Mouse (Mus musculus) myocyte (in vitro differentiated cells): ENCODE data around the gene Twf2. TPM values are rescaled to one million over a fixed set of nuclear protein-coding genes. Genes with fewer than 3 reads are reported as not detected.

ENCODE experiments used
- H3K27me3 ChIP-seq: one replicate; pipeline ENCODE4 v1.6.1; 2011; ENCODE audit not compliant: control insufficient read depth, insufficient read depth, insufficient read length
- H3K36me3 ChIP-seq: one replicate; pipeline ENCODE4 v1.6.1; 2011; ENCODE audit not compliant: control insufficient read depth, insufficient read depth
- H3K4me2 ChIP-seq: one replicate; pipeline ENCODE4 v1.6.1; 2011; ENCODE audit warnings: low read depth, control low read depth
- H3K4me3 ChIP-seq: one replicate; pipeline ENCODE4 v1.5.1; 2011; ENCODE audit warnings: mild to moderate bottlenecking, control low read depth, moderate library complexity
- H3K79me2 ChIP-seq: one replicate; pipeline ENCODE4 v1.6.1; 2011; ENCODE audit not compliant: control insufficient read depth, insufficient read depth
- H3ac ChIP-seq: one replicate; pipeline ENCODE4 v1.6.1; 2011; ENCODE audit not compliant: control insufficient read depth, insufficient read length
- CEBPB ChIP-seq: IDR thresholded peaks from 2 replicates; pipeline ENCODE4 v1.6.1; 2011; ENCODE audit warnings: mild to moderate bottlenecking, moderate library complexity; ENCODE audit not compliant: poor library complexity, insufficient read depth, severe bottlenecking
- E2F4 ChIP-seq: IDR thresholded peaks from one replicate; pipeline ENCODE4 v1.6.1; 2011; ENCODE audit warnings: mild to moderate bottlenecking, control low read depth, moderate library complexity; ENCODE audit not compliant: insufficient read depth
- MAX ChIP-seq: IDR thresholded peaks from one replicate; pipeline ENCODE4 v1.6.1; 2011; ENCODE audit warnings: low read depth, mild to moderate bottlenecking, control low read depth
- MYOD1 ChIP-seq, 3 experiments: IDR thresholded peaks; one replicate each; pipeline ENCODE4 v1.6.1; 2011; ENCODE audit warnings: control low read depth in 2 of 3, low read depth in 2 of 3, mild to moderate bottlenecking in 2 of 3, moderate library complexity in 1 of 3; ENCODE audit not compliant: insufficient read length in 2 of 3, control insufficient read depth in 1 of 3
- MYOG ChIP-seq, 3 experiments: IDR thresholded peaks; one replicate each; pipeline ENCODE4 v1.6.1; 2011; ENCODE audit warnings: control low read depth in 2 of 3, low read depth in 2 of 3, mild to moderate bottlenecking in 2 of 3; ENCODE audit not compliant: insufficient read length in 2 of 3, control insufficient read depth in 1 of 3, insufficient read depth in 1 of 3
- POLR2A ChIP-seq: IDR thresholded peaks from one replicate; pipeline ENCODE4 v1.6.1; 2011; ENCODE audit warnings: low read depth, mild to moderate bottlenecking, control low read depth, moderate library complexity; ENCODE audit not compliant: insufficient read length
- POLR2AphosphoS2 ChIP-seq: IDR thresholded peaks from one replicate; pipeline ENCODE4 v1.6.1; 2011; ENCODE audit warnings: low read depth, control low read depth; ENCODE audit not compliant: insufficient read length
- REST ChIP-seq: IDR thresholded peaks from one replicate; pipeline ENCODE4 v1.6.1; 2011; ENCODE audit warnings: mild to moderate bottlenecking, control low read depth, moderate library complexity; ENCODE audit not compliant: insufficient read depth, insufficient read length
- SRF ChIP-seq: IDR thresholded peaks from one replicate; pipeline ENCODE4 v1.6.1; 2011; ENCODE audit warnings: low read depth; ENCODE audit not compliant: control insufficient read depth, insufficient read length
- TCF12 ChIP-seq: IDR thresholded peaks from one replicate; pipeline ENCODE4 v1.6.1; 2011; ENCODE audit warnings: mild to moderate bottlenecking, control low read depth; ENCODE audit not compliant: poor library complexity, insufficient read depth, severe bottlenecking
- TCF3 ChIP-seq: IDR thresholded peaks from one replicate; pipeline ENCODE4 v1.6.1; 2011; ENCODE audit warnings: low read depth, control low read depth; ENCODE audit not compliant: insufficient read length
- USF1 ChIP-seq: IDR thresholded peaks from one replicate; pipeline ENCODE4 v1.6.1; 2011; ENCODE audit warnings: low read depth, mild to moderate bottlenecking, control low read depth, moderate library complexity
- polyA plus RNA-seq: library from polyadenylated mRNA; unstranded; fragments of >200 nt; fragmentation: generic; extraction: Trizol; gene quantifications from one replicate; pipeline ENCODE4 v1.2.1, GENCODE M21; 2012; ENCODE audit warnings: missing spikeins

The Twf2 gene
- polyA plus RNA-seq, 1 experiment = 103 TPM

- peaks cover 4% of the 10 kb centered on the region for H3K36me3 ChIP-seq
- no peak for TF ChIP-seq SRF
- TF ChIP-seq REST = no peak
- no peak for TF ChIP-seq CEBPB
- no peak for TF ChIP-seq POLR2A
- TF ChIP-seq POLR2AphosphoS2 = no peak
- TF ChIP-seq E2F4 = no peak
- TF ChIP-seq TCF3 = no peak
- H3K27me3 ChIP-seq = no peaks in the 10 kb centered on the region
- H3ac ChIP-seq = peak overlapping the region; percentile 97
- peaks cover 56% of the 10 kb centered on the region for H3K79me2 ChIP-seq
- H3K4me3 ChIP-seq = peak overlapping the region; percentile 95
- peak overlapping the region; percentile 80 for H3K4me2 ChIP-seq
Observed at GRCm38 (mm10) chr9:106171346-106172158, 31.4 kb upstream of the Twf2 start.

GRCm38 (mm10) chr9:106172527-106172926 is 30.4 kb upstream of the Twf2 start:
- Histone ChIP-seq H3ac (no peak overlapping the region), H3K27me3 (no peaks in the 10 kb centered on the region), H3K4me2 (peak overlapping the region; percentile 80), H3K36me3 (peaks cover 14% of the 10 kb centered on the region), H3K79me2 (peaks cover 65% of the 10 kb centered on the region), H3K4me3 (peak overlapping the region; percentile 95)
- TF ChIP-seq E2F4 (no peak), CEBPB (peak; percentile 59), TCF3 (no peak)

- H3ac ChIP-seq = no peak overlapping the region
- TF ChIP-seq TCF3 = no peak
- TF ChIP-seq E2F4 = no peak
- TF ChIP-seq SRF = no peak
- no peak for TF ChIP-seq MAX
- no peak for TF ChIP-seq TCF12
- TF ChIP-seq POLR2A = no peak
- peak overlapping the region; percentile 95 for H3K4me3 ChIP-seq
- peaks cover 14% of the 10 kb centered on the region for H3K36me3 ChIP-seq
- no peaks in the 10 kb centered on the region for H3K27me3 ChIP-seq
- H3K4me2 ChIP-seq = peak overlapping the region; percentile 80
- H3K79me2 ChIP-seq = peaks cover 65% of the 10 kb centered on the region
Observed at GRCm38 (mm10) chr9:106173363-106173762, 29.5 kb upstream of the Twf2 start.

GRCm38 (mm10) chr9:106175552-106176200 is 27.2 kb upstream of the Twf2 start:
- no peak overlapping the region for H3K4me3 ChIP-seq
- H3K4me2 ChIP-seq = no peak overlapping the region
- no peak overlapping the region for H3ac ChIP-seq
- no peak for TF ChIP-seq CEBPB
- no peak for TF ChIP-seq POLR2AphosphoS2
- no peak for TF ChIP-seq SRF
- TF ChIP-seq MYOG (IDR thresholded peaks at IDR 0.05; ENCODE audit: control insufficient read depth in 1 of 3, insufficient read depth in 1 of 3, insufficient read length in 2 of 3, low read depth in 2 of 3) = no peak
- TF ChIP-seq MAX = no peak
- TF ChIP-seq POLR2A = no peak
- TF ChIP-seq TCF3 = no peak
- TF ChIP-seq E2F4 = no peak
- no peak for TF ChIP-seq MYOD1 (IDR thresholded peaks at IDR 0.05; ENCODE audit: control insufficient read depth in 1 of 3, insufficient read length in 2 of 3, low read depth in 2 of 3)
- TF ChIP-seq REST = no peak
- peaks cover 71% of the 10 kb centered on the region for H3K79me2 ChIP-seq
- H3K27me3 ChIP-seq = no peaks in the 10 kb centered on the region
- H3K36me3 ChIP-seq = peaks cover 23% of the 10 kb centered on the region

- Histone ChIP-seq H3K36me3 (peaks cover 32% of the 10 kb centered on the region), H3ac (no peak overlapping the region)
Observed at GRCm38 (mm10) chr9:106176769-106177168, 26.1 kb upstream of the Twf2 start.

More at GRCm38 (mm10) chr9:106176769-106177168, 26.1 kb upstream of the Twf2 start:
- Histone ChIP-seq H3K4me3 (no peak overlapping the region), H3K79me2 (peaks cover 67% of the 10 kb centered on the region), H3K27me3 (no peaks in the 10 kb centered on the region), H3K4me2 (no peak overlapping the region)
- TF ChIP-seq TCF3 (no peak), MYOG (IDR thresholded peaks at IDR 0.05; ENCODE audit: control insufficient read depth in 1 of 3, insufficient read depth in 1 of 3, insufficient read length in 2 of 3, low read depth in 2 of 3) (no peak), E2F4 (no peak), POLR2AphosphoS2 (no peak), MYOD1 (IDR thresholded peaks at IDR 0.05; ENCODE audit: control insufficient read depth in 1 of 3, insufficient read length in 2 of 3, low read depth in 2 of 3) (no peak), USF1 (no peak)
